Mouse (Mus musculus) brain, embryonic 18.5 days (tissue): ENCODE measurements around the gene Rfesd.

ENCODE experiments used
- DNase-seq: peaks from one replicate; pipeline ENCODE4 v3.0.0-alpha.2; 2012; ENCODE audit warnings: low read depth, low spot score

The Rfesd gene

GRCm38 (mm10) chr13:75981901-75982300 is 36.6 kb downstream of the Rfesd start:
- no peak for DNase-seq

- no peak for DNase-seq
Measured at GRCm38 (mm10) chr13:75976649-75977048, 41.9 kb downstream of the Rfesd start.

- no peak for DNase-seq
Measured at GRCm38 (mm10) chr13:75976218-75976617, 42.3 kb downstream of the Rfesd start.

- no peak for DNase-seq
Measured at GRCm38 (mm10) chr13:75975629-75976028, 42.9 kb downstream of the Rfesd start.

GRCm38 (mm10) chr13:75974481-75974880 is 44.0 kb downstream of the Rfesd start:
- DNase-seq = no peak

GRCm38 (mm10) chr13:75966850-75967249 is 51.7 kb downstream of the Rfesd start, which contains the start of gene Spata9:
TSS of gene Spata9 (plus strand) at chr13:75967150.
- DNase-seq = no peak

- no peak for DNase-seq
Measured at GRCm38 (mm10) chr13:75955357-75955992, 63.0 kb downstream of the Rfesd start.
